Mouse (Mus musculus) common myeloid progenitor, adult 5-6 weeks (primary cell): ENCODE results near the gene Sirt7. TPM values are rescaled to one million over a fixed set of nuclear protein-coding genes. Genes with fewer than 3 reads are reported as not detected.
A peak's percentile ranks its signal among the peaks of the same experiment; 100 is the strongest.

Source experiments
- ATAC-seq: replicated peaks from 2 replicates; pipeline ENCODE4 v1.8.0; 2016; ENCODE audit warnings: low read depth, mild to moderate bottlenecking, moderate TSS enrichment, inconsistent platforms; ENCODE audit not compliant: poor library complexity, severe bottlenecking
- total RNA-seq: library from RNA; stranded (forward); fragments of 200-1000, 187-1606 nt; gene quantifications from 2 replicates; pipeline ENCODE4 v1.2.3, GENCODE M21; 2017

Sirt7 gene
- total RNA-seq, 1 experiment from 2014 or later, result 50.4 TPM

GRCm38 (mm10) chr11:120622805-120623204 is 2.2 kb downstream of the Sirt7 start:
- ATAC-seq, result no peak

GRCm38 (mm10) chr11:120620195-120620594 is 4.8 kb downstream of the Sirt7 start:
- no peak for ATAC-seq

DNA sequence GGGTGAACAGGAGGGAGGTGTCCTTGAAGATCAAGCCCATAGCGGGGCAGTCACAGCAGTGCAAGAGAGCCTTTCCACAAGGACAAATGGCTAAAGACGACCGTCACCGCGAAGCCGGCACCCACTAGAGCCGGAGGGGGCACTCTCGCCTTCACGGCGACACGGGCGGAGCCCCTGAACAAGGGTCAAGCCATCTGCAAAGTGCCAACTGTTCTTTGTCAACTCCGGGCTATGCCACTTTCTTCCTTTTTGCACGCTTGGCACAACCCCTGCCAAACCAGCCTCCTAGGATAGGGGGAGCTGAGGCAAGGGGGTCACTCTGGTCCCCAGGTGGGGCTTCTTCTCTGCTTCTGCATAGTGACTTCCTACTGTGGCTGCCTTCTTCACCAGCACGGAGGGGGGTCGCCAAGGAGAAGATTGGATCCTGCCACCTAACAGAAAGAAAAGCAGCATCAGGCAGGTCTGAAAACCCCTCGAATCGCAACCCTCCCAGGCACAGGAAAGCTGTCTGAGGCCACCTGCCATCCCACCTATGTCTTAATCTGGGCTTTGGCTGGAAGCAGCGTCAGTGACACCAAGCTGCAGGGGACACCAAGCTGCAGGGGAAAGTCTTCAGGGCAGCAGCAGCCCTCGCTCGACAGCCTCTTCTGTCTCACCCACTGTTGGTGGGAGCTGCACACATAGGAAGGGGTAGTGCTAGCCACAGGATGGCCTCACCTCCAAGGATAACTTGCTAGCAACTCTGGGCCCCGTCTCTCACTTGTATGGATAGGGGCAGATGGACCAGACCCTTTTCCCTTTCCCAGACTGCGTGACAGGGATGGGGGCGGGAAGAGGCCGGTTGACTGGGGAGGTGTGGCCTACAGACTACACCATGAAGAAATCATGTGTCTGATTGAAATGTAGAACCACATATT is 6.2 kb downstream of the Sirt7 start:
- no peak for ATAC-seq

GRCm38 (mm10) chr11:120617519-120618112 is 7.4 kb downstream of the Sirt7 start, which contains the start of gene Pcyt2:
Gene Pcyt2, minus strand, starts transcription at chr11:120617936.
- peak; percentile 87 for ATAC-seq

DNA sequence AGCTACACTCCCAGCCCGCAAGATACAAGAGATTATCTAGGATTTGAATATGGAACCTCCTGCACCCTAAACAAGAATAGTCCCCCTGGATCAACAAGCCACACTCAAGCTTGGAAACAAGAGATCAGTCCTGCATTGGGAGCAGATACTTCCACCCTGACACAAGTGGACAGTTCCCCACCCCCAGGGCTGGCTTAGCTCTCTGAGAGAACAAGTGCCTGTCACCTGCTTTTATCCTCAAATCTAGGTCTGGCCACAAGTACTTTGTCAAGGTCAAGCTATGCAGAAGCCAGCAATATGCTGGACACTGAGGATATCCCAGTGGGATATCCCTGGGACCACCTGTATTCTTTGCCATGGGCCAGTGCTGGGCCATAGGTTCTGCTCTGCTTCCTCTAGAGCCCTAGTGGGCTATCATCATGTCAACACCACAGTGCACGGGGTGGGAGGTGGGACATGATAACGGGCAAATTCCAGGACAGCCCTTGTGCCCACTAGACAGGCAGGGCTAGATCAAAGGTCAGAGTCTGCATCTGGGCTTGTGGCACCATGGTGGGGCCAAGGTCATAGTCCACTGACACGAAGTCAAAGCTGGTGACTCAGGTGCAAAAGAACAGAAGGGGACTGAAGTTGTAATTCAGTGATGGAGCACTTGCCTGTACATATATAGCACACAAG is 8.3 kb downstream of the Sirt7 start:
- ATAC-seq, result no peak

DNA sequence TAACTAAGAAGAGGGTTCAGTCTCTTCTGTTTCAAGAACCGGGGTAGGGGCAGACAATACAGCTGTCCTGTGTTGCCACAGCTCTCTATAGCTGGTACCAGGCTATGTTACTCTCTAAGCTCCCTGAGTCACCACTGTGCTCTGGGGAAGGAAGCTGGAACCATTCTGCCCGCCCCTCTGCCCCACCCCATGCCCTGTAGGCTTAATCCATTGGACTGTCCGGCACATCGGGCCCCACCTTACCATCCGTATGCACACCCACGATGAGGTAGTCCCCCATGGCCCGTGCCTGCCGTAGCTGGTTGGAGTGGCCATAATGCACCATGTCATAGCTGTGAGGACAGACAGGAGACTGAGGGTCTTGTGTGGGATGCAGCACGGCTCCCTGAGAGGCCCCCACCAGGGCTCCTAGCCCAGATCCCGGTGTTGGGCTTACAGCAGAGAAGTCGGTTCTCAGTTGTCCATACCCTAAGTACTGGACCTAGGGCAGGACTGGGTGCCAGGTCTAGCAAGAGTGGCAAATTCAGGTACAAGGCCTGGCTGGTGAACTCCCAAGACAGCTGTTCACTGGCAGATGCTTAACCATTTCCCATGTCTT is 9.3 kb downstream of the Sirt7 start:
- no peak for ATAC-seq

DNA sequence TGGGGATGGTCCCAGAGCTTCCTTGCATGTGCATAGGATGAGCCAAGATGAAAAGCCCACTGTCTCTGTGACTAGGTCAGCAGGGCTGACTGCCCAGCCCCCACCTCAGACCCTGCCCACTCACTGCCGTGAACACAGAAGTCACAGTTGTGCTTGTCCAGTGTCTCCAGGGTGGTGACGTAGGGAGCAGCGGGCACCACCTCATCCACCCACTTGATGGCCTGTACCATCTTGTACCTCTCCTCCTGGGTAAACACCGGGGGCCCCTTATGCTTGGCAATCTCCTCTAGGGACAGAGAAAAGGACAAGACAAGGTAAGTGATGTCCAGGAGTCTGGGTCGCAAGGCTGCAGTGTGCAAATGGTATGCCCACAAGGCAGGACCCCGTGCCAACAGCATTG is 9.9 kb downstream of the Sirt7 start:
- no peak for ATAC-seq

GRCm38 (mm10) chr11:120613976-120614375 is 11.1 kb downstream of the Sirt7 start:
- ATAC-seq, result no peak

DNA sequence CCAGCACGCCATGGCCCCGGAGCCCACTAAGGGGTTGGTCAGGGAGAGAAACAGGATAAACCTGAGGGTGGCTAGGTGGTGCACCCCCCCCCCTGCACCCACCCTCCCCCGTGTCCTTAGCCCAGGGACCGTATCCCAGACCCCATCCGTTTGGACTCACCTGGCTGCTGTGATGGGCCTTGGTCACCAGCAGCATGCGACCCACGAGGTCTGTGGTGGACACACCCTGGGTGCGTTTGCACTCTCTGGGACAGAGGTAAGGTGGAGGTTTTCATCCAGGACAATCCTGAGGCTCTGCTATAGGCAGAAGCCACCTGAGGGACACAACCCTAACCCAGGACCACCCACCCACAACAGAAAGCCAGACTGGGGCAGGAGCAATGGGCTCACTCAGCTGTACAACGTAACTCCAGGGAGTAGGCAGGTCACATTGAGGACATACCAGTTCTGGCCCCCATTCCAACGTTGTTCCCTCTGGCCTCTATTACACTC is 11.5 kb downstream of the Sirt7 start:
- ATAC-seq, result no peak

GRCm38 (mm10) chr11:120612763-120613162 is 12.3 kb downstream of the Sirt7 start:
- ATAC-seq, result peak; percentile 73

- no peak for ATAC-seq
Measured at GRCm38 (mm10) chr11:120610477-120611046, 14.5 kb downstream of the Sirt7 start.

- ATAC-seq, result no peak
Measured at GRCm38 (mm10) chr11:120609250-120609649, 15.8 kb downstream of the Sirt7 start.

- no peak for ATAC-seq
Measured at GRCm38 (mm10) chr11:120608241-120609034, 16.6 kb downstream of the Sirt7 start, which contains the start of gene Npb. Gene Npb, plus strand, starts transcription at chr11:120608477.

DNA sequence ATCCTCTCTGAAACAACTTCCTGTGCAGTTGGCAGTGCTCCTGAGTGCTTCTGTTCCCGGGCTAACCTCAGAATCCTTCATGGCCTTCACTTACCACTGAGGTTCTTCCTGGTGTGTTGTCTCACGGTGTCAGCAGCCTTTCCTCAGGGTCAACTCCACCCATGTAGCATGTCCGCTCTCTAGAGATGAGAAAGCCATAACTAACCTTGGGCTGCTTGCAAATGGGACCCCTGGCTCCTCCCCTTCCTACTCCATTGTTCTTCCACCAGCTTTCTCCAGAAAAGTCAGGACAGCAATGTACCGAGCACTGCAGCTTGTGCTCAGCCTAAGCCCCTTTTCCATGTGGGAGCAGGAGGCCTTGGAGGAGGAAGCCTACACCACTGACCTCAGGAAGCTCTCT is 18.3 kb downstream of the Sirt7 start:
- ATAC-seq, result no peak

- no peak for ATAC-seq
Measured at GRCm38 (mm10) chr11:120605667-120606066, 19.4 kb downstream of the Sirt7 start.

DNA sequence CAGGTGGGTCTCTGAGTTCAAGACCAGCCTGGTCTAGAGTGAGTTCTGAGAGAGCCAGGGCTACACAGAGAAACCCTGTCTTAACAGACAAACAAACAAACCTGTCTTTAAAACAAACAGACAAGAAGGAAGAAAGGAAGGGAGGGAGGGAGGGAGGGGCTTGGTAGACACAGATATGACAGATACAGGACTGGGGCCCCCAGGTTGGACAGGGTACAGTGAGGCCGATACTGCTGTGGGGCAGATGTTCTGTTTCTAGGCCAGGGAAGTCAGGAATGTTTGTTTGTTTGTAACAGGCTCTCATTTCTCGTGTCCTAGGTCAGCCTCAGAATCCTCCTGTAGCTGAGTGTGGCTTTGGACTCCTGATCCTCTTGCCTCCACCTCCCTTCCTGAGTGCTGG is 21.5 kb downstream of the Sirt7 start:
- no peak for ATAC-seq

- no peak for ATAC-seq
Measured at GRCm38 (mm10) chr11:120600716-120601115, 24.3 kb downstream of the Sirt7 start.

DNA sequence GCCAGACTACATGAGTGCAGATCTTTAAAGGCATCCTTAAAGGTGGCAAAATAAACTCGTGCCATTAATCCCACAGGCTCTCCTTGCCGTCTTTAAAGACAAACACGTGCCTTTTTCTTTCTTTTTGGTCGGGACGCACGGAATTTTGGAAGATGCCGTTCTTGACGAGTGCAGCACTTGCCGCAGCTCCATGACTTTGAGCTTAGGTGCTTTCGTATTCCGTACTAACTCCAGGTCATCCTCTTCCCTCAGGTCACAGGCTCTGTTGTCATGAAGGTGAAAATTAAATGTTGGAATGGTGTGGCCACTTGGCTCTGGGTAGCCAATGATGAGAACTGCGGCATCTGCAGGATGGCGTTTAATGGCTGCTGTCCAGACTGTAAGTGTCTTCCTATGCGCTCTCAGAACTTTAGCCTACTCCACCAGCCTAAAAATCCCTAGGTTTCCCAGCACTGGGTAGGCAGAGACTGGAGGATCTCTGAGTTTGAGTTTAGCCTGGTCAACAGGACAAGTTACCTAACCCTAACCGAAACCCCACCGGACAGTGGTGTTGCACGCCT is 26.0 kb downstream of the Sirt7 start:
- no peak for ATAC-seq
